Mouse (Mus musculus) embryo, embryonic 10 days (tissue): ENCODE data around the gene Vsir.

Source experiments
- DNase-seq: peaks from one replicate; pipeline ENCODE4 v3.0.0-alpha.2; 2015; ENCODE audit warnings: low spot score

The Vsir gene

DNA sequence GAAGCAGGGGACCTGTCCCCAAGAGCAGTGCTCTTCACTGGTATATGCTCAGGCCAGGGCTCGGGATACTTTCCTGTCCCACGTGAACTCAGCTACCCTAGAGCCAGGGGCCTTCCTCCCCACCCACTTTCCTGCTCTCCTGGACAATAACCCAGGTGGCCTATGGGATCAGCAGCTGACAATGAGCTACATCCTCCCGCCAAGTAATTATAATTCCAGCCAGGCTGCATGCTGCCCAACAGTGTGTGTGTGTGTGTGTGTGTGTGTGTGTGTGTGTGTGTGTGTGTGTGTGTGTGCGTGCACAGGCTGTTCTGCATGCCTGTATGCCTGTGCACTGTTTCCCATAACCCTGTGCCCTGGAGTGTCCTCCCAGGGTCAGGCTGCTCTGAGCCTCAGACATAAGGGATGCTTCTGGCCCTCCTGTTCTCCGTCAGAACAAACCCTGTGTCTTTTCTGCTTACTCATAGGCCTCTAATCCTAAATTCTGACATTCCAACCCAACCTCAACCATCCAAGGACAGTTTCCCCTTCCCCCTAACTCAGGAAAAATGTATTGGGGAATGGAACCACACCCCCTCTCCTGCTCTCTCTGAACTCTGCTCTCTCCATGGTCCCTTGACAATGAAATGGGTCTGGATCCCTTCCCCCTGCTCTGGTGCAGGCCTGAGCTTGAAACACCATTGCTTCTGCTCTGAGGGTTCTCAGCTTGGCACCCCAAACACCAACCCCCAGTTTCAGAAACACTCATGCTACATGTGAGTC is 6.8 kb downstream of the Vsir start:
- no peak for DNase-seq

- no peak for DNase-seq
These were observed 7.3 kb downstream of the Vsir start for GRCm38 (mm10) chr10:60354003-60354325.

DNA sequence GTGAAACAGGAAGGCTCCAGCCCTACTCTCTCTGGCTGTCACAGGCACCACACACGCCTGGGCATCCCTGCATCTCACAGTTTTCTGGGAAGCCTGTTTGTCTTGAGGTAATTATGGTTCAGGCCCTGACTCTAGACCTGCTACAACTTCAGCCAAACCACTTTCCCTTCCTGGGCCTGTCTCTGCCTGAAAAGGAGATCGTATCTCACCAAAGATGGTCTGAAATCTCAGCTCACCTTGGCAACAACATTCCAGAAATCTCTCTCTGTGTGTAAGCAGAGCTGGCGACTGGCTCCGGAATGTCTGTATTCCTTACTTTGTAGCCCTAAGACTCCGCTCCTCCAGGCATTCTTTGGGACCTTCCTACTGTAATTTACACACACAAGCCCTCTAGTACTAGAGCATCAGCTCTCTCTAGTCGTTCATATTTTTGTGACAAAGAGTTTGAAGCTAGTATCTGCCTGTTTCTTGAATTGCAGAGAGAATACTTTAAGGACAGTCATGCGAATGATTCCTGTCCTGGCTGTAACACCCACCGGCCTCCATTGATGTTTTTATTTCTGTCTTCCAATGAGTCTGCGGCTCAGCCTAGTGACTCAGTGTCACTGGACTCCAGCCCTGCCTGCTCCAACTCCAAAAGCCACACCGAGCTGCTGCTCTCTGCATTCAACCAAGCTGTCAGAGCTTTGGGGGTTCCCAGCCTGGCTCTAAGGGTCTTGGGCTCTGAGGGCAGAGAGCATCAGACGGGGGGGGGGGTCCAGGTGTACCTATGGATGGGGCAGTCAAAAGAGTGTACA is 8.4 kb downstream of the Vsir start:
- no peak for DNase-seq

GRCm38 (mm10) chr10:60357441-60357840 is 10.8 kb downstream of the Vsir start:
- DNase-seq = no peak

GRCm38 (mm10) chr10:60357901-60358300 is 11.2 kb downstream of the Vsir start:
- no peak for DNase-seq

- DNase-seq = no peak
These were observed 12.1 kb downstream of the Vsir start for GRCm38 (mm10) chr10:60358776-60359175.

DNA sequence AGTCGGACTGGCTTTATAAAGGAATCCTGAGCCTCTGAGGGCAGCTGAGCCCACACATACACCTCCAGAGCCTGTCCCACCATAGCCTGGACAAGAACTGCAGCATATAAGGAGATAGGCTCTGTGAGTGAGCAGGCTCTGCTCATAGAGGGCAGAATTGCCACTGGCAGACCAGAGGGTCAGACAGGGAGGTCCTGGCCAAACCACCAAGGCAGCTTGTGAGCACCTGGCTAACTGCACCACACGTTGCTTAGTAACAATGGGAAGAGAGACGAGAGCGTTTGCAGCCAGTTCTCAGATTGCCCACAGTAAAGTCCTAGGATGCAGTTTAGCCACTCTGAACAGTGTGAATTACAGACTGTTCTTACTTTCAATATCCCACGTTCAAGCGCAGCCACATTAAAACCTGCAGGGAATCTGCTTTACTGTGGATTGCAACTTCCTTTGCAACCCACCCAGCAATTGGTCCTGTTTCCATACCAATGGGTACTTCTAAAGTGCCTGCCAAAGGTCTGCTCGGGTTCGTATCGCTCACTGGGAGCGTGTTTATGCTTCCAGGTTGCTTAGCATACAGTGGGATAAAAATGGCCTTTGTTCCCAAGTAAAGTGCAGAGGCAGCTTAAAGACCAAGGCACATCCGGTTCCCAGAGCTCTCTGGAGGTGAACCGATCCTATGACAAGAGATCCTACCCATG is 15.1 kb downstream of the Vsir start:
- no peak for DNase-seq

DNA sequence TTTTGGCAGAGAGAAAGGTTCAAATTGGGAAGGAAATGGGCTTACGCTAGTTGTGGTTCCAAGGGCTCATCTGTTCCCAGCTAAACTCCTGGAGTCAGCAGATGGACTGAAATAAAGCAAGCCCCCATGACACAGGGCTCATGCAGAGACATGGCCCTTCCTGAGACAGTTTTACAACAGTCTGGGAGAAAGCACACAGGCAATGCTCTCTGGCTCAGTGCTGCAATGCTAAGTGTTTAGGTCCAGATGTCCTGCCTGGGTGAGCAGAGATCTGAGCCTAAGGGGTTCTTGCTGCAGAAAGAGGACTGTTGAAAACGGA is 15.6 kb downstream of the Vsir start:
- no peak for DNase-seq

DNA sequence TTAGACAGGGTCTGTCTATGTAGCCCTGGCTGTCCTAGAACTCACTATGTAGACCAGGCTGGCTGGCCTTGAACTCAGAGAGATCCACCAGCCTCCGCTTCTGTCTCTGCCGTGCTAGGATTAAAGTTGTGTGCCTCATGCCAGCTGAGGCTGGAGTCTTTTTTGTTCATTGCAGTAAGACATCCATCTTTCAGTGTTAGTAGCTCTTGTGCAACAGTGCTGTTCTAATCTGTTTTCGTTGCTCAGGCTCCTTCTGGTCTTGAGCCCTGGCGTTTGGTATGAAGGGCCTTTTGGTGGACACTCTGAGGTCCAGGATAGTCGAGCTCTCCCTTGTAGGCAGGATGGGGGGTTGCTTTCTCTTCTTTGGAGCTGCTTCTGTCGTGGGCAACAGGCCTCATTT is 16.8 kb downstream of the Vsir start:
- DNase-seq = no peak

DNA sequence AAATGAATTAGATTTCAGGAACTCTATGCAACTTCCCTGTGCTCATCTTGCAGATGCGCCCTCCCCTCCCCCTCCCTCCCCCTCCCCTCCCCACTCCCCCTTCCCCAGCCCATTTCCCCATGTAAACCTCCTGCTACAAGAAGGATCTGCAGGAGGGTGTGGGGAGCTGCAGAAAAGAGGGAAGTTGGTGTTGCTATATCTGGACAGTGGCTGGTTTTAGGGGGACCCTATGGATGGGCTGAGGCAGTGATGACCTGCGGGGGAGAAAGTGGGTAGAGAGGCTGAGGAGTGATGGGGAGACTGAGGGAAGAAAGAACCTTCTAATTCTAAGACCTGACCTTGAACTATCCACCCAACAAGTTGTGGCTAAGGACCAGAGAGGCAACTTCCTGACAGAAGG is 20.5 kb downstream of the Vsir start:
- DNase-seq = no peak

- no peak for DNase-seq
These were observed 21.3 kb downstream of the Vsir start for GRCm38 (mm10) chr10:60367904-60368303.

- no peak for DNase-seq
These were observed 22.8 kb downstream of the Vsir start for GRCm38 (mm10) chr10:60369405-60369804.

- DNase-seq = no peak
These were observed 23.4 kb downstream of the Vsir start for GRCm38 (mm10) chr10:60370098-60370497.

DNA sequence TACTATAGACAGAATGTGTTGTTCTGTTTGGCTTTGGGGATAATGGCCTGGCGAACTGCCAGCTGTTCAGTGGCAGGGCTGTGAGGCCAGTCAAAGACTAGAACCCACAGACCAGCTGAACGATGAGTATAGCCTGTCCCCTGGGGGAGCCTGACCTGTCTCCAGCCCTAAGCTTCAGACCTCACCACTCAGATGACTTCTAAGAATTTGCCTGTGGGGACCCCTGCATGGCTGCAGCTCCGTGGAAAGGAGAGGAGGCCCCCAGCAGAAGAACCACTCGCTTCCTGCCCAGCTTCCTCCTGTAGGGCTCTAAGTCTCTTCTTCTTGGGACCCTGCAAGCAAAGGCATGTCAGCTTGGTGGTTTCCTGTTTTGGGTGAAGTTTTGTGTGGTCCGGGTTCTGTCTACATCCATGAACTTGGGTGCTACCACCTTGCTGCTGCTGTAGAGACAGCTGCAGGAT is 24.0 kb downstream of the Vsir start:
- DNase-seq = no peak

DNA sequence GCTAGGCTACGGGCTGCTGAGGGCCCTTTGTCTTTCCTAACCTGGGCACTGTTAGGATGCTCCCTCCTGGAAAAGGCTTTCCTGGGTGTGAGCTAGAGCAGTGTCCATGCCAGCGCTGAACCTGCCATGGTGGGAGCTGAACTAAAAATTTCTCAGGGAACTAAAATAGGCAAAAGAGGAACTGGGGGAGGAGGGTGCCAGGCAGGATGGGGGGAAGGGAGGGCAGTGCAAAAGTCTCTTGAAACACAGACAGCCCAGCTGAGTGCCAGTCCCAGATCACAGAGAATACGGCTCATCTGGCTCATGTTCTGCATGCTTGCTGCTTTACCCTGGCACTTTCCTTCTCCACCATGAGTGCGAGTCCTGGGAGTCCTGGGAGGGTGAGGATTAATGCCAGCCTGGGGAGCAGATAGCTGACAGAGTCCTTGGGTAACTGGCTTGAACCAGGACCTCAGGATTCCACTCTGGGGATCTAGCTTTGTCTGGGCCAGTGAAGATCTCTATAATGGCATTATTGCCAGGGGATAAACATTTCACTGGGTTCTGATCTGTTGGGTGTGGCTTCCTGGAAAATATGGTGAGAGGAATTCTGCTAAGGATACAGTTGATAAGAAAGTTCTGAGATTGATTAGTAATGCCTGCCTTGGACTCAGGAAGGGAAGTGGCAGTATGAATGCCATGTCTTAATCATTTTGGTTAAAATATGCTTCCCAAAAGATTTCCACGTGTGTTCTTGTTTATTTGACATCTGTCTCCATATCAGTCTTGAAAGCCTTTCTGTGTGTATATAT is 25.1 kb downstream of the Vsir start:
- no peak for DNase-seq

GRCm38 (mm10) chr10:60373543-60373936 is 26.9 kb downstream of the Vsir start:
- DNase-seq = peak; percentile 43

DNA sequence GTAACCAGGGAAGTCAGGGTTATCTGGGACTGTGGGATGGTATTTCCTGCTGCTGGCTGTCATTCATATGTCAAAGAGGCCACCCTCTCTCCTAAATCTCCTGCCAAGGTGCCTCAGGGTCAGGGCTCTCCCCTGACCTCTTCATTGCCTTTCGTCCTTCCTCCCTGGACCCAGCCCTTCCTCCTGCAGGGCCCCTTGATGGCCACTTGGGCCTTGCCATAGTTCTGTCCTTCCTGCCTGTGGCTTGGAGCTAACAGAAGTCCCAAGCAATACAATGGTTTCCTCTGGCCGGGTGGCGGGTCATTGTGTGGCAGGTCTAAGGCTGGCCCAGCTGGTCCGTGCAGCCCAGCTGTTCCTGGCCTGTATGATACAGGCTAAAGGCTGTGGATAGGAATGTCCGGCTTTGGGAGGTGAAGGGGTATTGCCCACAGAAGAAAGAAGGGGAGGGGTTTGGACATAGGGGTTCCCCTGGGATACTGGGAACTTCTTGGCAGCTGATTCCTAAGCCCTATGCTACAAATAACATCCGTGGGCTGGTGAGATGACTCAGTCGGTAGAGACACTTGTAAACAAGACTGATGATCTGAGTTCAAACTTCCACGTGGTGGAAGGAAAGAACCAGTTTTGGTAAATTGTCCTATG is 27.4 kb downstream of the Vsir start:
- DNase-seq = peak; percentile 49

DNA sequence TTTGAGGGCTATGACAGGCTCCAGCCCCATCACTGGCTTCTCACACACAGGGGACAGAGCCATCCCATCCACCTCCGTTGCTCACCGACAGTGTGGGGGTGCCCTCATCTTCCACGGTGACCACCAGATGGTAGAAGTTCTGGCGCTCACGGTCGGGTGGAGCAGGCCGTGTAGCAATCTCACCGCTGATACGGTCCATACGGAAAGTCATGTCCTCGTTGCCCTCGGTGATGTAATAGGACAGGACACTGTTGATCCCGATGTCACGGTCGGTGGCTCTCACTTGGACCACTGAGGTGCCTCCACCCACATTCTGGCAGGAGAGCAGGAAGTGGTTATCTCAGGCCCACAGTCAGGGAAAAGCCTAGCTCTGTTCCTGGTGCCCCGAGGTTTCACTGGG is 30.1 kb downstream of the Vsir start:
- no peak for DNase-seq

- no peak for DNase-seq
These were observed 32.8 kb downstream of the Vsir start for GRCm38 (mm10) chr10:60379419-60379957.

DNA sequence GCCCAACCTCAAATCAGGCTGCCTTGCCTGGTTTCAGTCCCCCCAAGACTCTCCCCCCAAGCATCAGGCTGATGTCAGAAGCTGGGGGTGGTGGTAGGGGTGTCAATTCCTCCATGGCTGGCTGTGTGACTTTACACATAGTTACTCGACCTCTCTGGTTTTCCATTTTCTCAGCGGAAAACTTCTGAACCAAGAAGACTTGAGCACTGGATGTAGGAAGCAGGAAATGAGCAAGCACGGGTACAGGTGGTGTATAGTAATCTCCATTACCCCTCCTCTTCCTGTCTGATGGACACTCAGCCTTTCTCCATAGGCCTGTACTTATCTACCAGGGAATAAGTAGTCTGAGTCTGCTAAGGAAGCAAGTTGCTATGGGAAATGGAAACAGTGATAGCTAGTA is 33.6 kb downstream of the Vsir start:
- DNase-seq = no peak

DNA sequence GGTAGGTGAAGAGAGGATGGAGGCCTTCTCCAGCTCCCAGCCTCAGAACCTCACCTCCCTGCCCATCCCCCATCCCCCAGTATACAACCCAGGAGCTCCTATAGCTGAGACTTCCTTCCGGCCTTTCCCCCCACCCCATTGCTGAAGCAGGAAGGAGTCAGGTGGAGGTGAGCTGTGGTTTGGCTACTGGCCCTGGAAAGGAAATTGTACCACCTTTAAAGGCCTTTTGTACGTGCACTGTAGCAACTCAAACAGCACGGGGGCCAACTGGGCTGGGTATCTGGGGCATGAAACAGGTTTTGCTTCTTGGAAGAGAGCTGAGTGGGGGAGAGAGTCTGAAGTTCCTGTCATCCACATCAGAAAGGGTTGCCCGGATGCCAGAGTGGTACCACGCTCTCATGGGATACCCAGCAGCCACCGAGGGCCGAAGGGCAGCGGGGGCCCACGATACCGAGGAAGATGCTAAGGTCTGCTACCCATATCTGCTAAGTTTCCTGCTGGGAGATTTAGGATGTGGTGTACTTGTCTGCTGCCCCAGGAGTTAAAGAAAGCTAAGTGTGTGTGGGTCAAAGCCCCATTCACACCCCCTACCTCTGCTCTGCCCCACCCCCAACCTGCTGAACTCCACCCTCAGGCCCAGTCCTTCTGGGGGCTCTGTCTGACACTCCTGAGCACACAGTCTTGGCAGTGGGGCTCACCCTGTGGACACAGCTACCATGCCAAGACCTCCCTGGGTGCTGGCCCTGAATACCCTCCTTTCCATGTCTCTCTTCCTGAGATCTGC is 34.7 kb downstream of the Vsir start:
- DNase-seq = no peak
